Mouse (Mus musculus) heart, embryonic 16.5 days (tissue): ENCODE results near the gene Supt16. TPM values are rescaled to one million over a fixed set of nuclear protein-coding genes. Genes with fewer than 3 reads are reported as not detected.

Source experiments
- ATAC-seq: fragments of 200-750 bp; cut with Nextera tagmentation; replicated peaks from 2 replicates; pipeline ENCODE4 v1.8.0; 2017; ENCODE audit warnings: moderate number of reproducible peaks; ENCODE audit not compliant: insufficient read depth, low FRiP score; ENCODE audit errors: extremely low read depth
- H3K27ac ChIP-seq: fragments of 300-500 bp; sonication (generic); 2 replicates; pipeline ENCODE4 v1.5.1; 2014; ENCODE audit warnings: mild to moderate bottlenecking, low read length, control low read depth, moderate library complexity
- H3K27me3 ChIP-seq: fragments of 300-500 bp; sonication (generic); 2 replicates; pipeline ENCODE4 v1.6.1; 2014; ENCODE audit warnings: low read length, mixed read lengths; ENCODE audit not compliant: control insufficient read depth, insufficient read depth
- H3K36me3 ChIP-seq: fragments of 300-500 bp; sonication (generic); 2 replicates; pipeline ENCODE4 v1.6.1; 2014; ENCODE audit not compliant: control insufficient read depth, insufficient read depth
- H3K4me1 ChIP-seq: fragments of 300-500 bp; sonication (generic); 2 replicates; pipeline ENCODE4 v1.6.1; 2014; ENCODE audit warnings: low read length, mixed read lengths; ENCODE audit not compliant: control insufficient read depth, insufficient read depth
- H3K4me2 ChIP-seq: fragments of 300-500 bp; sonication (generic); 2 replicates; pipeline ENCODE4 v1.6.1; 2014; ENCODE audit warnings: low read depth, mild to moderate bottlenecking, control low read depth, low read length
- H3K4me3 ChIP-seq: fragments of 300-500 bp; sonication (generic); 2 replicates; pipeline ENCODE4 v1.5.1; 2014; ENCODE audit warnings: mild to moderate bottlenecking, control low read depth, low read length
- H3K9ac ChIP-seq: fragments of 300-500 bp; sonication (generic); 2 replicates; pipeline ENCODE4 v1.6.1; 2014; ENCODE audit warnings: low read length, control low read depth
- H3K9me3 ChIP-seq: fragments of 300-500 bp; sonication (generic); replicated peaks from 2 replicates; pipeline ENCODE4 v1.6.1; 2016; ENCODE audit warnings: low read length; ENCODE audit not compliant: control insufficient read depth
- WGBS: fragments of 180-500 bp; shearing (Covaris S2); extraction: QIAGEN DNeasy Blood & Tissue Kit; methylation state at CpG from one replicate; pipeline ENCODE4 v1.1.7; 2014; 5-methylcytosine and 5-hydroxymethylcytosine counted together
- polyA plus RNA-seq: library from polyadenylated mRNA; unstranded; fragments of >200 nt; fragmentation: Nextera tagmentation; extraction: Ambion mirVana; gene quantifications from 2 replicates; pipeline ENCODE4 v1.2.1, GENCODE M21; 2015

Gene Supt16
- polyA plus RNA-seq, 1 experiment from 2014 or later = 26.4 TPM

- H3K4me1 ChIP-seq = no peaks in the 10 kb centered on the region
- no peaks in the 10 kb centered on the region for H3K27me3 ChIP-seq
- 88% methylated on average over 2 of the region's 2 CpGs for WGBS
- H3K4me3 ChIP-seq = no peak overlapping the region
- no peak overlapping the region for H3K27ac ChIP-seq
- H3K9me3 ChIP-seq = no peaks in the 10 kb centered on the region
- no peak overlapping the region for H3K4me2 ChIP-seq
- H3K36me3 ChIP-seq = peaks cover 7% of the 10 kb centered on the region; the same call in 1 of the 2 replicates
- no peak overlapping the region for H3K9ac ChIP-seq
- no peak for ATAC-seq
These were observed 42.2 kb downstream of the Supt16 start for GRCm38 (mm10) chr14:52155008-52155407.

GRCm38 (mm10) chr14:52152613-52153012 lies 44.6 kb downstream of the Supt16 start:
- ATAC-seq = no peak
- Histone ChIP-seq H3K4me2 (no peak overlapping the region), H3K4me1 (no peaks in the 10 kb centered on the region), H3K27me3 (no peaks in the 10 kb centered on the region), H3K27ac (no peak overlapping the region), H3K36me3 (no peaks in the 10 kb centered on the region), H3K9ac (no peak overlapping the region), H3K4me3 (no peak overlapping the region), H3K9me3 (no peaks in the 10 kb centered on the region)
- 52% methylated on average over 3 of the region's 3 CpGs for WGBS

DNA sequence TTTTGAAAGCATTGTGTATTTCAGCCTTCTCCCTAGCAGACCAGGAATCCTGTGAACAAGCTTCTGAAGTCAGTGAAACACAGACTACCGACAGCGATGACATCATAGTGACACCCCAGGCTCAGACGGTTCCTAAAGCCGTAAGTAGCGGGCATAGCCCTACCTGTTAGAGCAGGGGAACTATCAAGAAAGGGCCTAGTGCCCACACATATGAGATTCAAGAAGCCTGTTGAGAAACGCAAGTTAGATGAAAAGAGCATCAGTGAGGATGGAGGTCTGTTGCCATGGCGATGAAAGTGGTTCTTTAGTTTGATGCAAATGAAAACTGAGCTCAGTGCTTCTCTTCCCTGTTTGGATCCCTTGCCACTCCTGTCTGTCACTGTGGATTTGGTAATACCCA lies 45.0 kb downstream of the Supt16 start:
- no peaks in the 10 kb centered on the region for H3K4me1 ChIP-seq
- H3K9me3 ChIP-seq = no peaks in the 10 kb centered on the region
- no peak overlapping the region for H3K9ac ChIP-seq
- H3K27me3 ChIP-seq = no peaks in the 10 kb centered on the region
- H3K27ac ChIP-seq = no peak overlapping the region
- WGBS = 41% methylated on average over 7 of the region's 7 CpGs
- no peaks in the 10 kb centered on the region for H3K36me3 ChIP-seq
- no peak for ATAC-seq
- no peak overlapping the region for H3K4me3 ChIP-seq
- H3K4me2 ChIP-seq = no peak overlapping the region

GRCm38 (mm10) chr14:52149888-52150287 lies 47.3 kb downstream of the Supt16 start:
- no peak overlapping the region for H3K9ac ChIP-seq
- H3K27ac ChIP-seq = no peak overlapping the region
- no peaks in the 10 kb centered on the region for H3K9me3 ChIP-seq
- no peaks in the 10 kb centered on the region for H3K4me1 ChIP-seq
- H3K27me3 ChIP-seq = no peaks in the 10 kb centered on the region
- H3K36me3 ChIP-seq = no peaks in the 10 kb centered on the region
- ATAC-seq = no peak
- 55% methylated on average over 4 of the region's 4 CpGs for WGBS
- no peak overlapping the region for H3K4me3 ChIP-seq
- no peak overlapping the region for H3K4me2 ChIP-seq

DNA sequence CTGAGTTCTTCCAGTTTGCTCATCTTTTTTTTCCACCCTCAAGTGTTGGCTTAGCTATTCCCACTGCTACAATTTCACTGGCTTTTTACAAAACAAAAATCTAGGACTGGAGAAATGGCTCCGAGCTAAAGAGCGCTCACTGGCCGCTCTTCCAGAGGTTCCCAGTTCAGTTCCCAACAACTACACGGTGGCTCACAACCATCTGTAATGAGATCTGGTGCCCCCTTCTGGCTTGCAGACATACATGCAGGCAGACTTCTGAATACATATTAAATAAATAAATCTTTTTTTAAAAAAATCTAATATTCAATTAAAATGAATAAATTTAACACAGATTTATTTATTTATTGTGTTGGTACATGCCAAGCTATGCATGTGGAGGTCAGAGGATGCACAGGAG lies 50.7 kb downstream of the Supt16 start:
- Histone ChIP-seq H3K9ac (no peak overlapping the region), H3K27me3 (no peaks in the 10 kb centered on the region), H3K36me3 (no peaks in the 10 kb centered on the region), H3K4me1 (no peaks in the 10 kb centered on the region), H3K4me3 (no peak overlapping the region), H3K9me3 (no peaks in the 10 kb centered on the region), H3K27ac (no peak overlapping the region), H3K4me2 (no peak overlapping the region)
- no peak for ATAC-seq
- 66% methylated on average over 4 of the region's 4 CpGs for WGBS

DNA sequence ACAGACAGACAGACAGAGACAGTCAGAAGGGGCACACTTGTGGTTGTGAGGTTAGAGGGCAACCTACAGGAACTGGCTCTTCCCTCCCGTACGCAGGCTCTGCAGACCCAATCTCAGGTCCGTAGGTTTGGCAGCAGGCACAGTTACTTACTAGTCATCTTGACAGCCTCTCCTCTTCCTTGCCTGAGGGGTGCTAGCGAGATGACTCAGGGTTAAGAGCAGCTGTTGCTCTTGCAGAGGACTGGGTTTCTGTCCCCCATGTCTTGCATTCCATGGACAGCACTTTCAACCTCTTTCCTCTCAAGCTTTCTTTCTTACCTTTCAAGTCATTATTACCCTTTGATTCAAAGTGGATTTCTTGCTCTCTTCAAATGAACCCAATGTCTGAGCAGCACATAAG lies 53.1 kb downstream of the Supt16 start:
- no peaks in the 10 kb centered on the region for H3K36me3 ChIP-seq
- no peak overlapping the region for H3K9ac ChIP-seq
- H3K27ac ChIP-seq = no peak overlapping the region
- no peak overlapping the region for H3K4me2 ChIP-seq
- peaks cover 9% of the 10 kb centered on the region; the same call in 1 of the 2 replicates for H3K4me1 ChIP-seq
- no peaks in the 10 kb centered on the region for H3K9me3 ChIP-seq
- H3K4me3 ChIP-seq = no peak overlapping the region
- H3K27me3 ChIP-seq = no peaks in the 10 kb centered on the region
- no peak for ATAC-seq
- WGBS = 63% methylated on average over 4 of the region's 4 CpGs

- no peak overlapping the region for H3K27ac ChIP-seq
- H3K36me3 ChIP-seq = no peaks in the 10 kb centered on the region
These were observed 55.6 kb downstream of the Supt16 start for GRCm38 (mm10) chr14:52141445-52142127.

GRCm38 (mm10) chr14:52140577-52141444 lies 56.4 kb downstream of the Supt16 start:
- peaks cover 9% of the 10 kb centered on the region; the same call in 1 of the 2 replicates for H3K4me1 ChIP-seq
- peak overlapping the region; percentile 45 for H3K4me3 ChIP-seq
- peak overlapping the region; percentile 58; the same call in 1 of the 2 replicates for H3K9ac ChIP-seq
- ATAC-seq = peak; percentile 58; the same call in 1 of the 2 replicates
- no peaks in the 10 kb centered on the region for H3K36me3 ChIP-seq
- no peaks in the 10 kb centered on the region for H3K27me3 ChIP-seq
- peak overlapping the region; percentile 8 for H3K27ac ChIP-seq
- WGBS = 32% methylated on average over 19 of the region's 19 CpGs
- no peaks in the 10 kb centered on the region for H3K9me3 ChIP-seq
- peak overlapping the region; percentile 62 for H3K4me2 ChIP-seq

More at GRCm38 (mm10) chr14:52141445-52142127, 55.6 kb downstream of the Supt16 start:
- peaks cover 9% of the 10 kb centered on the region; the same call in 1 of the 2 replicates for H3K4me1 ChIP-seq
- H3K4me3 ChIP-seq = peak overlapping the region; percentile 45; the same call in 1 of the 2 replicates
- peak overlapping the region; percentile 62; the same call in 1 of the 2 replicates for H3K4me2 ChIP-seq
- no peaks in the 10 kb centered on the region for H3K9me3 ChIP-seq
- 58% methylated on average over 16 of the region's 16 CpGs for WGBS
- no peak for ATAC-seq
- H3K27me3 ChIP-seq = no peaks in the 10 kb centered on the region
- no peak overlapping the region for H3K9ac ChIP-seq

- WGBS = 61% methylated on average over 5 of the region's 5 CpGs
These were observed 63.6 kb downstream of the Supt16 start for GRCm38 (mm10) chr14:52133584-52133983.

More at GRCm38 (mm10) chr14:52133584-52133983, 63.6 kb downstream of the Supt16 start:
- H3K4me1 ChIP-seq = no peaks in the 10 kb centered on the region
- ATAC-seq = no peak
- H3K36me3 ChIP-seq = no peaks in the 10 kb centered on the region
- H3K27me3 ChIP-seq = no peaks in the 10 kb centered on the region
- no peak overlapping the region for H3K4me2 ChIP-seq
- H3K4me3 ChIP-seq = no peak overlapping the region
- no peak overlapping the region for H3K27ac ChIP-seq
- H3K9me3 ChIP-seq = no peaks in the 10 kb centered on the region
- H3K9ac ChIP-seq = no peak overlapping the region
